Mouse (Mus musculus) neural tube, embryonic 12.5 days (tissue): ENCODE measurements around the gene Pcnx. TPM values are rescaled to one million over a fixed set of nuclear protein-coding genes. Genes with fewer than 3 reads are reported as not detected.

Source experiments
- ATAC-seq: fragments of 200-750 bp; cut with Nextera tagmentation; 2 replicates; pipeline ENCODE4 v1.8.0; 2017; ENCODE audit warnings: low read depth, mild to moderate bottlenecking, moderate TSS enrichment, moderate library complexity; ENCODE audit not compliant: low FRiP score
- H3K27ac ChIP-seq: fragments of 300-500 bp; sonication (generic); 2 replicates; pipeline ENCODE4 v1.5.1; 2016
- H3K27me3 ChIP-seq: fragments of 300-500 bp; sonication (generic); replicated peaks from 2 replicates; pipeline ENCODE4 v1.6.1; 2016; ENCODE audit warnings: mild to moderate bottlenecking
- H3K36me3 ChIP-seq: fragments of 300-500 bp; sonication (generic); 2 replicates; pipeline ENCODE4 v1.6.1; 2016; ENCODE audit warnings: mild to moderate bottlenecking
- H3K4me1 ChIP-seq: fragments of 300-500 bp; sonication (generic); 2 replicates; pipeline ENCODE4 v1.6.1; 2016
- H3K4me2 ChIP-seq: fragments of 300-500 bp; sonication (generic); replicated peaks from 2 replicates; pipeline ENCODE4 v1.6.1; 2016; ENCODE audit warnings: mild to moderate bottlenecking
- H3K4me3 ChIP-seq: fragments of 300-500 bp; sonication (generic); 2 replicates; pipeline ENCODE4 v1.5.1; 2016
- H3K9ac ChIP-seq: fragments of 300-500 bp; sonication (generic); 2 replicates; pipeline ENCODE4 v1.6.1; 2016; ENCODE audit warnings: mild to moderate bottlenecking
- H3K9me3 ChIP-seq: fragments of 300-500 bp; sonication (generic); 2 replicates; pipeline ENCODE4 v1.6.1; 2016; ENCODE audit warnings: mild to moderate bottlenecking
- WGBS: fragments of 180-500 bp; shearing (Covaris S2); methylation state at CpG from one replicate; pipeline ENCODE4 v1.1.7; 2016; 5-methylcytosine and 5-hydroxymethylcytosine counted together
- polyA plus RNA-seq: library from polyadenylated mRNA; unstranded; fragments of >200 nt; fragmentation: Nextera tagmentation; extraction: Ambion mirVana; gene quantifications from 2 replicates; pipeline ENCODE4 v1.2.1, GENCODE M21; 2016

The Pcnx gene
- polyA plus RNA-seq, 1 experiment from 2014 or later = 11.7 TPM

GRCm38 (mm10) chr12:81883255-81884106, 23.7 kb downstream of the Pcnx start:
- ATAC-seq = no peak
- Histone ChIP-seq H3K4me3 (no peak overlapping the region), H3K27me3 (no peaks in the 10 kb centered on the region), H3K4me2 (no peak overlapping the region), H3K36me3 (no peaks in the 10 kb centered on the region), H3K9ac (no peak overlapping the region), H3K27ac (no peak overlapping the region), H3K9me3 (no peaks in the 10 kb centered on the region), H3K4me1 (no peaks in the 10 kb centered on the region; the same call in 1 of the 2 replicates)
- WGBS = 56% methylated on average over 11 of the region's 11 CpGs

- no peaks in the 10 kb centered on the region for H3K36me3 ChIP-seq
- no peak overlapping the region for H3K4me3 ChIP-seq
- no peaks in the 10 kb centered on the region; the same call in 1 of the 2 replicates for H3K4me1 ChIP-seq
- H3K9me3 ChIP-seq = no peaks in the 10 kb centered on the region
- 79% methylated on average over 3 of the region's 3 CpGs for WGBS
- H3K4me2 ChIP-seq = no peak overlapping the region
- no peaks in the 10 kb centered on the region for H3K27me3 ChIP-seq
- no peak for ATAC-seq
- H3K27ac ChIP-seq = no peak overlapping the region
- H3K9ac ChIP-seq = no peak overlapping the region
Observed at GRCm38 (mm10) chr12:81884107-81884398, 24.2 kb downstream of the Pcnx start.

- Histone ChIP-seq H3K9ac (no peak overlapping the region), H3K9me3 (no peaks in the 10 kb centered on the region), H3K4me2 (no peak overlapping the region), H3K36me3 (no peaks in the 10 kb centered on the region), H3K4me3 (no peak overlapping the region), H3K27me3 (no peaks in the 10 kb centered on the region), H3K4me1 (no peaks in the 10 kb centered on the region; the same call in 1 of the 2 replicates), H3K27ac (no peak overlapping the region)
- no peak for ATAC-seq
- 80% methylated on average over 5 of the region's 5 CpGs for WGBS
Observed at GRCm38 (mm10) chr12:81884983-81885382, 25.2 kb downstream of the Pcnx start.

- no peak for ATAC-seq
- no peaks in the 10 kb centered on the region; the same call in 1 of the 2 replicates for H3K4me1 ChIP-seq
- WGBS = 87% methylated on average over 4 of the region's 4 CpGs
- H3K4me3 ChIP-seq = no peak overlapping the region
- H3K9ac ChIP-seq = no peak overlapping the region
- H3K4me2 ChIP-seq = no peak overlapping the region
- no peaks in the 10 kb centered on the region for H3K9me3 ChIP-seq
- no peak overlapping the region for H3K27ac ChIP-seq
- no peaks in the 10 kb centered on the region for H3K27me3 ChIP-seq
- no peaks in the 10 kb centered on the region for H3K36me3 ChIP-seq
Observed at GRCm38 (mm10) chr12:81885982-81886381, 26.2 kb downstream of the Pcnx start.

- Histone ChIP-seq H3K27ac (no peak overlapping the region), H3K4me3 (no peak overlapping the region), H3K27me3 (no peaks in the 10 kb centered on the region), H3K36me3 (no peaks in the 10 kb centered on the region), H3K4me1 (no peaks in the 10 kb centered on the region; the same call in 1 of the 2 replicates), H3K9ac (no peak overlapping the region), H3K4me2 (no peak overlapping the region), H3K9me3 (no peaks in the 10 kb centered on the region)
- 94% methylated on average over 5 of the region's 5 CpGs for WGBS
- no peak for ATAC-seq
Observed at GRCm38 (mm10) chr12:81888954-81889353, 29.1 kb downstream of the Pcnx start.

- WGBS = 85% methylated on average over 1 of the region's 1 CpGs
Observed at GRCm38 (mm10) chr12:81891946-81892345, 32.1 kb downstream of the Pcnx start.

GRCm38 (mm10) chr12:81894311-81894710, 34.5 kb downstream of the Pcnx start:
- Histone ChIP-seq H3K9me3 (no peaks in the 10 kb centered on the region), H3K4me1 (no peaks in the 10 kb centered on the region), H3K27ac (no peak overlapping the region), H3K27me3 (no peaks in the 10 kb centered on the region), H3K4me3 (no peak overlapping the region), H3K9ac (no peak overlapping the region), H3K36me3 (no peaks in the 10 kb centered on the region; the same call in 1 of the 2 replicates), H3K4me2 (no peak overlapping the region)
- ATAC-seq = no peak
- WGBS = 90% methylated on average over 5 of the region's 5 CpGs

More at GRCm38 (mm10) chr12:81891946-81892345, 32.1 kb downstream of the Pcnx start:
- no peak for ATAC-seq
- no peaks in the 10 kb centered on the region; the same call in 1 of the 2 replicates for H3K36me3 ChIP-seq
- H3K4me3 ChIP-seq = no peak overlapping the region
- no peak overlapping the region for H3K27ac ChIP-seq
- H3K9me3 ChIP-seq = no peaks in the 10 kb centered on the region
- H3K9ac ChIP-seq = no peak overlapping the region
- no peaks in the 10 kb centered on the region for H3K4me1 ChIP-seq
- no peaks in the 10 kb centered on the region for H3K27me3 ChIP-seq
- no peak overlapping the region for H3K4me2 ChIP-seq

- H3K4me1 ChIP-seq = no peaks in the 10 kb centered on the region
- 89% methylated on average over 6 of the region's 6 CpGs for WGBS
- H3K9ac ChIP-seq = no peak overlapping the region
- ATAC-seq = no peak
- H3K27ac ChIP-seq = no peak overlapping the region
- no peaks in the 10 kb centered on the region for H3K9me3 ChIP-seq
- no peak overlapping the region for H3K4me2 ChIP-seq
- no peaks in the 10 kb centered on the region; the same call in 1 of the 2 replicates for H3K36me3 ChIP-seq
- no peak overlapping the region for H3K4me3 ChIP-seq
- no peaks in the 10 kb centered on the region for H3K27me3 ChIP-seq
Observed at GRCm38 (mm10) chr12:81895986-81896385, 36.2 kb downstream of the Pcnx start.

GRCm38 (mm10) chr12:81904456-81904855, 44.6 kb downstream of the Pcnx start:
- H3K27ac ChIP-seq = no peak overlapping the region
- no peak for ATAC-seq
- 90% methylated on average over 2 of the region's 2 CpGs for WGBS

GRCm38 (mm10) chr12:81905865-81906264, 46.0 kb downstream of the Pcnx start:
- H3K4me2 ChIP-seq = no peak overlapping the region
- no peak overlapping the region for H3K27ac ChIP-seq
- no peak overlapping the region for H3K9ac ChIP-seq
- no peaks in the 10 kb centered on the region for H3K4me1 ChIP-seq
- H3K27me3 ChIP-seq = no peaks in the 10 kb centered on the region
- H3K36me3 ChIP-seq = peaks cover 9% of the 10 kb centered on the region
- H3K9me3 ChIP-seq = no peaks in the 10 kb centered on the region
- 93% methylated on average over 2 of the region's 2 CpGs for WGBS
- ATAC-seq = no peak
- H3K4me3 ChIP-seq = no peak overlapping the region

More at GRCm38 (mm10) chr12:81904456-81904855, 44.6 kb downstream of the Pcnx start:
- Histone ChIP-seq H3K27me3 (no peaks in the 10 kb centered on the region), H3K9ac (no peak overlapping the region), H3K36me3 (peaks cover 9% of the 10 kb centered on the region), H3K4me2 (no peak overlapping the region), H3K4me3 (no peak overlapping the region), H3K9me3 (no peaks in the 10 kb centered on the region), H3K4me1 (no peaks in the 10 kb centered on the region)

GRCm38 (mm10) chr12:81907741-81908357, 48.0 kb downstream of the Pcnx start:
- WGBS = 31% methylated on average over 4 of the region's 4 CpGs
- H3K36me3 ChIP-seq = peaks cover 9% of the 10 kb centered on the region

GRCm38 (mm10) chr12:81910439-81910838, 50.6 kb downstream of the Pcnx start:
- Histone ChIP-seq H3K27ac (no peak overlapping the region), H3K4me3 (no peak overlapping the region), H3K9ac (no peak overlapping the region), H3K36me3 (peaks cover 9% of the 10 kb centered on the region), H3K4me1 (peaks cover 2% of the 10 kb centered on the region; the same call in 1 of the 2 replicates), H3K9me3 (no peaks in the 10 kb centered on the region), H3K27me3 (no peaks in the 10 kb centered on the region), H3K4me2 (no peak overlapping the region)
- ATAC-seq = no peak
- 87% methylated on average over 5 of the region's 5 CpGs for WGBS

More at GRCm38 (mm10) chr12:81907741-81908357, 48.0 kb downstream of the Pcnx start:
- Histone ChIP-seq H3K9ac (no peak overlapping the region), H3K27me3 (no peaks in the 10 kb centered on the region), H3K9me3 (no peaks in the 10 kb centered on the region), H3K27ac (no peak overlapping the region), H3K4me3 (no peak overlapping the region), H3K4me2 (no peak overlapping the region), H3K4me1 (peaks cover 2% of the 10 kb centered on the region; the same call in 1 of the 2 replicates)
- no peak for ATAC-seq
